Mouse (Mus musculus) liver, embryonic 14.5 days (tissue): Measurements from ENCODE around the gene 1700123O20Rik.

Experiments used
- CTCF ChIP-seq: IDR thresholded peaks from 2 replicates; pipeline ENCODE4 v1.5.1; 2016; ENCODE audit warnings: antibody characterized with exemption, low read depth, control low read depth
- EP300 ChIP-seq: IDR thresholded peaks from 2 replicates; pipeline ENCODE4 v1.6.1; 2016; ENCODE audit warnings: antibody characterized with exemption, low read depth

GRCm38 (mm10) chr14:54737634-54738033, 51.6 kb downstream of the 1700123O20Rik start:
- TF ChIP-seq CTCF (no peak), EP300 (no peak)
